Mouse (Mus musculus) heart, adult 2 months (tissue): ENCODE data around the gene Cpt2. TPM values are rescaled to one million over a fixed set of nuclear protein-coding genes. Genes with fewer than 3 reads are reported as not detected.

Experiments
- DNase-seq, 2 experiments: peaks; one replicate each; pipeline ENCODE4 v3.0.0; 2021
- H3K27ac ChIP-seq: fragments of 200-600 bp; 2 replicates; pipeline ENCODE4 v1.8.1; 2022
- H3K27me3 ChIP-seq: fragments of 200-500 bp; 2 replicates; pipeline ENCODE4 v1.6.1; 2012; ENCODE audit warnings: mild to moderate bottlenecking, low read length, inconsistent platforms, mixed read lengths; ENCODE audit not compliant: control insufficient read depth, insufficient read depth
- H3K36me3 ChIP-seq: fragments of 200-500 bp; 2 replicates; pipeline ENCODE4 v1.6.1; 2012; ENCODE audit warnings: low read length, inconsistent platforms; ENCODE audit not compliant: control insufficient read depth, insufficient read depth
- H3K4me1 ChIP-seq: fragments of 200-500 bp; 2 replicates; pipeline ENCODE4 v1.6.1; 2011; ENCODE audit warnings: low read length; ENCODE audit not compliant: control insufficient read depth, insufficient read depth
- H3K4me3 ChIP-seq: fragments of 200-600 bp; 2 replicates; pipeline ENCODE4 v1.8.1; 2022
- H3K79me2 ChIP-seq: fragments of 200-500 bp; replicated peaks from 2 replicates; pipeline ENCODE4 v1.6.1; 2012; ENCODE audit warnings: mild to moderate bottlenecking, inconsistent platforms, low read length, moderate library complexity, mixed read lengths; ENCODE audit not compliant: control insufficient read depth, insufficient read depth
- H3K9ac ChIP-seq: fragments of 200-500 bp; 2 replicates; pipeline ENCODE4 v1.6.1; 2012; ENCODE audit warnings: low read depth, mild to moderate bottlenecking, control low read depth, inconsistent platforms, low read length, mixed read lengths
- CTCF ChIP-seq: fragments of 200-600 bp; IDR thresholded peaks from 2 replicates; pipeline ENCODE4 v1.8.1; 2022; ENCODE audit warnings: antibody characterized with exemption, mild to moderate bottlenecking, moderate library complexity
- EP300 ChIP-seq: fragments of 200-500 bp; IDR thresholded peaks from 2 replicates; pipeline ENCODE4 v1.6.1; 2011; ENCODE audit warnings: low read depth, low read length, control low read depth; ENCODE audit not compliant: insufficient read depth
- POLR2A ChIP-seq: fragments of 200-500 bp; IDR thresholded peaks from 2 replicates; pipeline ENCODE4 v1.6.1; 2011; ENCODE audit warnings: mild to moderate bottlenecking, low read depth, low read length, control low read depth; ENCODE audit not compliant: insufficient read depth
- whole genome bisulfite sequencing: fragments of 180-500 bp; shearing (Covaris S2); methylation state at CpG from one replicate; pipeline ENCODE4 v1.1.7; 2018; 5-methylcytosine and 5-hydroxymethylcytosine counted together
- intact Hi-C: fragments of 180-260 bp; cut with DNase I; formaldehyde crosslinking; loops from one replicate; pipeline ENCODE4 v1.15.1; 2025
- polyA plus RNA-seq: library from polyadenylated mRNA; depleted of rRNA; stranded (reverse); fragments of >200 nt; gene quantifications from 2 replicates; pipeline ENCODE4 v1.2.3, GENCODE M21; 2012
- total RNA-seq, 2 experiments: library from RNA; stranded (reverse); gene quantifications; 2 replicates each; pipeline ENCODE4 v1.2.3; 2021

The Cpt2 gene
- total and polyA plus RNA-seq, 3 experiments, result 275 to 281 (median 278) TPM

DNA sequence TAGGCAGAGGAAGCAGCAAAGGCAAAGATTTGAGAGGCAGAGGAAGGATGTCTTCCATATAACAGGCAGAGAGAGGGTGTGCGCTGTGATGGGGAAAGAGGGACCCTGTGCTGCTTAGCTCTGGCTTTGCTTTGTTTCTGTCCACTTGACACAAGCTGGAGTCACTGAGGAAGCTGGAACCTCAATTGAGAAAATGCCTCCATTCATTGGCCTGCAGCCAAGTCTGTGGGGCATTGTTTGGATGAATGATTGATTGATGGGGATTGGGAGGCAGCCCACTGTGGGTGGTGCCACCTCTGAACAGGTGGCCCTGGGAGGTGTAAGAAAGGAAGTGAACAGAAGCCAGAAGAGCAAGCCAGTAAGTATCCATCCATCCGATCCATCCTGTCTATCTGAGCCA, 39.4 kb upstream of the Cpt2 start:
- H3K27ac ChIP-seq, result peak overlapping the region; percentile 81
- no peaks in the 10 kb centered on the region for H3K27me3 ChIP-seq
- WGBS, result 82% methylated on average over 2 of the region's 2 CpGs
- no peaks in the 10 kb centered on the region for H3K36me3 ChIP-seq
- H3K79me2 ChIP-seq, result no peaks in the 10 kb centered on the region
- no peak overlapping the region for H3K4me3 ChIP-seq
- H3K4me1 ChIP-seq, result peaks cover 8% of the 10 kb centered on the region
- intact Hi-C loops, result loop anchor here (2.0 kb wide), 1 partner anchor 52 kb away; no protein-coding TSS in a partner anchor
- no peak overlapping the region for H3K9ac ChIP-seq
- no peak for TF ChIP-seq POLR2A
- TF ChIP-seq CTCF, result no peak
- no peak for TF ChIP-seq EP300
- DNase-seq, result no peak

GRCm38 (mm10) chr4:107962044-107962732, 38.8 kb upstream of the Cpt2 start:
- intact Hi-C loops, result loop anchor here (2.0 kb wide), 1 partner anchor 53 kb away; no protein-coding TSS in a partner anchor
- no peaks in the 10 kb centered on the region for H3K79me2 ChIP-seq
- no peaks in the 10 kb centered on the region for H3K27me3 ChIP-seq
- WGBS, result 22% methylated on average over 11 of the region's 11 CpGs
- H3K4me3 ChIP-seq, result no peak overlapping the region
- peak; percentile 77 to 89 for DNase-seq
- no peaks in the 10 kb centered on the region for H3K36me3 ChIP-seq
- TF ChIP-seq EP300 (peak; percentile 65; the same call in 1 of the 2 replicates), CTCF (no peak)
- peaks cover 8% of the 10 kb centered on the region for H3K4me1 ChIP-seq
- peak overlapping the region; percentile 81 for H3K27ac ChIP-seq
- H3K9ac ChIP-seq, result no peak overlapping the region

DNA sequence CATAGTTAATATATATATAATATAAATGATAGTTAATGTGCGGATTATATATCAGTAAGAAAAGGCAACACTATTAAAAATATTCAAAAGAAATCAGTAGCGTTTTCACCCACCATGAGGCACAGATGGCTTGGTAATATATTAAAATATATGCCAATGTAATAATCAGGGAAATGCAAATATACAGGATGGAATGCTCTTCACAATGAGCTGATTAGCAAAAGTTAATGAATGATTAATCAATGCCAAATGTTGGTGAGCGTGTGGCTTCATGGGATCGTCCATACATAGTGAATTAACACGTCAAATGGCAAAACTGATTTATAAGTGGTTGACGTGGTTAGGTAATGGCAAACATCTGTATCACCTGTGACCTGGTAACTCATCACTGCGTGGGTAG, 35.1 kb upstream of the Cpt2 start:
- H3K9ac ChIP-seq, result no peak overlapping the region
- intact Hi-C loops, result no loop called here
- no peaks in the 10 kb centered on the region for H3K36me3 ChIP-seq
- H3K4me1 ChIP-seq, result peaks cover 9% of the 10 kb centered on the region; the same call in 1 of the 2 replicates
- WGBS, result 89% methylated on average over 7 of the region's 7 CpGs
- H3K4me3 ChIP-seq, result no peak overlapping the region
- no peak for TF ChIP-seq CTCF
- TF ChIP-seq POLR2A, result no peak
- no peak for TF ChIP-seq EP300
- H3K79me2 ChIP-seq, result no peaks in the 10 kb centered on the region
- H3K27ac ChIP-seq, result no peak overlapping the region
- H3K27me3 ChIP-seq, result no peaks in the 10 kb centered on the region
- no peak for DNase-seq

DNA sequence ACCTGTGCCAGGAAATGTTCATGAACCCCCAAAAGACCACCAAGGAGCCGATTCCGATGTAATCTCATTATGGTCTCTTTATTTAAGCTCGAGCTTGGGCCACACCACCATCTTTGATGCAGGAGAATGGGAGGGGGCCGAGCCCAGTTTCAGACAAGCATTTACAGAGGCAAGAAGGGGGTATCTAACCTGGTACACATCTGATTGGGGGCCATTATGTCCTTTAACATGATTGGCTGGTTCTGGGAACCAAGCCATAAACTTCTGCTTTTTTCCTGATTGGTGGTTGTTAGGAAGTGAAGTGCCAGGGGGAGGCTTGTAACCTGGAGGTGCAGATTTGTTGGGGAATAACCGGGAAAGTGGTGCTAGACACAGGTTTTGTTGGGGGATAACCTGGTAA, 32.3 kb upstream of the Cpt2 start:
- 73% methylated on average over 5 of the region's 5 CpGs for WGBS
- Histone ChIP-seq H3K4me1 (peaks cover 3% of the 10 kb centered on the region; the same call in 1 of the 2 replicates), H3K27ac (no peak overlapping the region), H3K27me3 (no peaks in the 10 kb centered on the region), H3K4me3 (no peak overlapping the region), H3K36me3 (no peaks in the 10 kb centered on the region), H3K79me2 (no peaks in the 10 kb centered on the region), H3K9ac (no peak overlapping the region)
- intact Hi-C loops, result no loop called here
- TF ChIP-seq CTCF (no peak), EP300 (no peak)
- no peak for DNase-seq

GRCm38 (mm10) chr4:107952845-107953244, 29.4 kb upstream of the Cpt2 start:
- Histone ChIP-seq H3K4me1 (peaks cover 5% of the 10 kb centered on the region), H3K36me3 (no peaks in the 10 kb centered on the region), H3K4me3 (no peak overlapping the region), H3K27ac (no peak overlapping the region), H3K79me2 (no peaks in the 10 kb centered on the region), H3K27me3 (no peaks in the 10 kb centered on the region), H3K9ac (no peak overlapping the region)
- no peak for DNase-seq
- TF ChIP-seq CTCF (peak; percentile 73), EP300 (no peak), POLR2A (no peak)
- intact Hi-C loops, result no loop called here

GRCm38 (mm10) chr4:107949918-107950317, 26.5 kb upstream of the Cpt2 start:
- intact Hi-C loops, result no loop called here
- H3K4me1 ChIP-seq, result peaks cover 5% of the 10 kb centered on the region
- no peaks in the 10 kb centered on the region for H3K36me3 ChIP-seq
- H3K4me3 ChIP-seq, result no peak overlapping the region
- H3K79me2 ChIP-seq, result no peaks in the 10 kb centered on the region
- 77% methylated on average over 4 of the region's 4 CpGs for WGBS
- no peak overlapping the region for H3K9ac ChIP-seq
- no peak for DNase-seq
- no peaks in the 10 kb centered on the region for H3K27me3 ChIP-seq
- TF ChIP-seq POLR2A (no peak), EP300 (no peak), CTCF (no peak)
- no peak overlapping the region for H3K27ac ChIP-seq
